Mouse (Mus musculus) olfactory bulb, adult 2 months (tissue): ENCODE measurements around the gene Dot1l.

Experiments used
- CTCF ChIP-seq: fragments of 200-500 bp; IDR thresholded peaks from 2 replicates; pipeline ENCODE4 v1.5.1; 2012; ENCODE audit warnings: low read depth, mild to moderate bottlenecking, low read length, moderate library complexity; ENCODE audit not compliant: insufficient read depth
- POLR2A ChIP-seq: fragments of 200-500 bp; IDR thresholded peaks from 2 replicates; pipeline ENCODE4 v1.6.1; 2012; ENCODE audit warnings: mild to moderate bottlenecking, low read depth, low read length, moderate library complexity; ENCODE audit not compliant: insufficient read depth

DNA sequence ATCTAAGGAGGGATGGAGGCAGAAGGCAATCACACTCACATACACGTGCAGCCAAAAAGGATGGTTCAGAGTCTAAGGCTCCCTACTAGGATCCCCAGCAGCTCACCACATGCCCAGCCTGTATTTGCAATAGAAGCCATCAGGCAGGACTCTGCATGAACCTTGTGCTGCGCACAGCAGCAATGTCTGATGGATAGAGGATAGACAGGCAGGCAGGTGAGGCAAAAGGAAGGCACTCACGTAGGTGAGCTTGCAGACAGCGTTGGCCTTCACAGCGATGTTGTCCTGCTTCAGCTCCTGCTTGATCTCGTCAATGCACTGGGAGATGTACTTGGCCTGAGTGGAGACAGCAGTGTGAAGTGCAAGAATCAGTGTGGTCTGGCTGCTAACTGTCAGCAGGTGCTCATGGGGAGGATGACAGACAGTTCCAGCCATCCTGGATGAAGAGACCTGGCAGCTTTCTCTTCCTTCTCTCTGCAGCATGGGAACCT is 22.4 kb upstream of the Dot1l start:
- TF ChIP-seq CTCF = no peak
- TF ChIP-seq POLR2A = no peak
